Mouse (Mus musculus): Measurements from ENCODE around the gene Rgmb.

- TF ChIP-seq CTCF (IDR thresholded peaks at IDR 0.05; ENCODE audit: borderline replicate concordance, extremely low read depth, insufficient read depth, insufficient read length) (no peak), POLR2A (IDR thresholded peaks at IDR 0.05; ENCODE audit: borderline replicate concordance, extremely low read depth, insufficient read depth, insufficient read length, poor library complexity, severe bottlenecking) (no peak)
These were observed 22.1 kb downstream of the Rgmb start for GRCm38 (mm10) chr17:15808468-15809374.
